Mouse (Mus musculus): Measurements from ENCODE around the gene Dgkz.

Gene Dgkz

GRCm38 (mm10) chr2:91916346-91916977, 59.2 kb downstream of the Dgkz start:
- DNase-seq, result no peak

GRCm38 (mm10) chr2:91913328-91914110, 62.1 kb downstream of the Dgkz start:
- no peak for DNase-seq

DNA sequence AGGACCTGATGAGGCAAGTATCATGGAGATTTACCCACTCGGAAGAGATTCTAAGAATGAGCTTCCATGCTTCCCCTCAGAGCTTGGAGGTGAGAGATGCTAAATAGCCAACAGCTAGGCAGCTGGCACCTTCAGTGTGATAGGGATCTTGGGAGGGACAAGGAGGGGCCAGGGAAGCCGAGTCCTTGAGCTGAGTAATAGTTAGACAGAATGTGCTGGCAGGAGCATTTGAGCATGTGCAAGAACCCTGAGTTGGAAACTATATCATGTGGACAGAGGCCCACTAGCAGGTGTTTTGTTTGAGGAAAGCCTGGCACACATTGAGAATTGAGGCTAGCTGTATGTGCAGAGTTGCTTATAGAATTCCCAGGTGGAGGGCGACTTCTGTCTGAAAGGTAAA, 63.0 kb downstream of the Dgkz start:
- DNase-seq, result no peak

- no peak for DNase-seq
These were observed 69.5 kb downstream of the Dgkz start for GRCm38 (mm10) chr2:91906141-91906540.

GRCm38 (mm10) chr2:91904618-91905307, 70.9 kb downstream of the Dgkz start:
- no peak for DNase-seq

GRCm38 (mm10) chr2:91903171-91903925, 72.3 kb downstream of the Dgkz start:
- no peak for DNase-seq

GRCm38 (mm10) chr2:91902336-91902735, 73.3 kb downstream of the Dgkz start:
- no peak for DNase-seq

GRCm38 (mm10) chr2:91900431-91900830, 75.2 kb downstream of the Dgkz start:
- no peak for DNase-seq

DNA sequence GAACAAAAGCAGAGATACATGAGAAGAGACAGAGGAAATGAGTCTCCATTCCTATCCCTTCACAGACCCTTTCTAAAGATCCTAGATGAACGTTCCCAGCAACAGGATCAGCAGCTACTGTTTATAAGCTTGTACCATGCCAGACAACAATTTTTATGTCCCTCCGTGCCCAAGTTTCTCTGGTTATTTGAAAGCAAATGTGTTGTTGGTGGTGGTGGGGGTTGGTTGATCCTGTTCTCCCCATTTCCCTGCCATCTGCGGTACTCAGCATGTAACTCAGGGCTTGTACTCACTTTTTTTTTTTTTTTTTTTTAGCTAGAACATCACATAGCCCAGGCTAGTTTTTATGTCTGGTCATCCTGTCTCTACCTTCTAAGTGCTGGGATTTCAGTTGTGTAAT, 76.5 kb downstream of the Dgkz start:
- no peak for DNase-seq

DNA sequence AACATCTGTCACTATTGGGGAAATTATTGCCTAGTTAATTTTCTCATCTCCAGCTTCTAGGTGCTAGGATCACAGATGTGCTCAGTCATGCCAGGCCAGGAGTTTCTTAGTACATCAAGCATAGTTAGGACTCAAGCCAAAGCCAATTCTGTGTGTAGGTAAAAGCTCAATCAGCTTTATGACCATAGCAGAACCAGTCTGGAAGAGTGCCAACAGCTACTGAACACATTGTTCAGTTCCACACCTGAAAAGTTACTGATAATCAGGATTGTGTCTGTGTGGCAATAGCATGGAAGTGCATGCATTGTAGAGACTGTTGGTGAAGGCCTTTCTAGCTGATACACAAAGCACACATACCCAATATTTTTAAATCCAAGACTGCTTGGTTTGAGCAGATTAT, 77.7 kb downstream of the Dgkz start:
- no peak for DNase-seq

DNA sequence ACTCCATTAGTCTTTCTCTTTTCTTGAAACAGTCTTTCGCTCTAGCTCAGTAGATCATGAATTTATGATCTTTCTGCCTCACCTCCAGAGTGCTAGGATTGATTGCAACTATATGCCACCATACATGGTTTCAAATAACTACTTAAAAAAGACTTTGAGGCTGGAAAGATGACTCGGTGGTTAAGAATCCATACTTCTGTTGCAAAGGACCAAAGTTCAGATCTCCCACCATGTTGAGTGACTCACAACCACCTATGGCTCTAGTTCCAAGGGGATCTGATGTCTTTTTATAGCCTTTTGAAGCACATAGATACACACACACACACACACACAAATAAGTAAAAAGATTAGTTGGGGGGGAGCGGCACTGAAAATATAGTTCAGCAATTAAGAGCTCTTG, 80.3 kb downstream of the Dgkz start:
- DNase-seq, result no peak

DNA sequence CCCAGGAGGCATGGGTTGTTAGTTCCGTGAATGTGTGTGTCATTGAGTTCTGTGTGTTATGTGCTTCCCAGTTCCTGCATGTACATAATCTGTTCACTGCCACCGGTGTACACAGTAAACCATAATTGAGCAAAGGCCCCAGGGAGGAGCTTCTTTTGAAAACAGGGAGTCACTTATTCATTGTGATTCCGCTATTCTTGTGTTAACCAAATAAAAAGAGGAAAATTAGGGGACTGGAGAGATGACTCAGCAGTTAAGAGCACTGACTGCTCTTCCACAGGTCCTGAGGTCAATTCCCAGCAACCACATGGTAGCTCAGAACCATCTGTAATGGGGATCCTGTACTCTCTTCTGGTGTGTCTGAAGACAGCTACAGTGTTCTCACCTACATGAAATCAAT, 80.9 kb downstream of the Dgkz start:
- no peak for DNase-seq

DNA sequence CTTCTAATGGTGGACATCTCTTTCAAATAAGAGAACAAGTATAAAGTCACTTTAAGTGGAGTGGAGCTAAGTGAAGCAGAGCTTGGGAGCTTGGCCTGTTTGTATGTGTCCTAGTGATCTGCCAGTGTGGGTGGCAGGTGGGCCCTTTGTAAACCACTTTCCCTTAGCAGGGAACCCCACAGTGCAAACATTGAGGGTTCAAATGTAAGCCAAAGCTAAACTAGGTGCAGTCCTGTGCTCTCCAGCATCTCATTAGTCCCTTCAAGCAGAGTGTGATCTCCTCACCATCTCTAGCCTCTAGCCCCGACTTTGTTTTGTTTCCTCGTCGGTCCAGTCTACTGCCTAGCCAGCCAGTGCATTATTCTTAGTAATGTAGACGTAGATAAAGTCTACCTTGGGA, 91.0 kb downstream of the Dgkz start:
- no peak for DNase-seq

GRCm38 (mm10) chr2:91883961-91884360, 91.7 kb downstream of the Dgkz start:
- no peak for DNase-seq

All from thymus, postnatal 14 days (tissue).